Mouse (Mus musculus): ENCODE data around the gene Ttll3. TPM values are rescaled to one million over a fixed set of nuclear protein-coding genes. Genes with fewer than 3 reads are reported as not detected.

The Ttll3 gene
- polyA plus RNA-seq, 1 experiment from 2014 or later: 6.4 TPM

Small RNA genes lying within 50 kb of the gene (microRNA-seq; reads per million reads assigned to microRNA genes)
- not detected for gene Gm24387

Other genes starting within 250 kb of the Ttll3 start
- 3.8 and 6.6 TPM in 2 replicates for gene Lhfpl4, start 193.9 kb upstream of the Ttll3 start, polyA plus RNA-seq (2016; fragmentation: Nextera tagmentation; extraction: Ambion mirVana)
- 46.5 and 47.7 TPM in 2 replicates for gene Mtmr14, start 151.4 kb upstream of the Ttll3 start, polyA plus RNA-seq (2016; fragmentation: Nextera tagmentation; extraction: Ambion mirVana)
- 0.05 and 0.14 TPM in 2 replicates for gene Cpne9, start 107.0 kb upstream of the Ttll3 start, polyA plus RNA-seq (2016; fragmentation: Nextera tagmentation; extraction: Ambion mirVana)
- 28.2 and 28.9 TPM in 2 replicates for gene Brpf1, start 82.1 kb upstream of the Ttll3 start, polyA plus RNA-seq (2016; fragmentation: Nextera tagmentation; extraction: Ambion mirVana)
- gene Ogg1, start 62.3 kb upstream of the Ttll3 start, polyA plus RNA-seq (2016; fragmentation: Nextera tagmentation; extraction: Ambion mirVana): 14.1 and 14.7 TPM in 2 replicates
- gene Camk1, start 45.3 kb upstream of the Ttll3 start, polyA plus RNA-seq (2016; fragmentation: Nextera tagmentation; extraction: Ambion mirVana): 94.1 and 96.3 TPM in 2 replicates
- gene Tada3, start 11.4 kb upstream of the Ttll3 start, polyA plus RNA-seq (2016; fragmentation: Nextera tagmentation; extraction: Ambion mirVana): 52.7 and 53.4 TPM in 2 replicates
- 354 and 364 TPM in 2 replicates for gene Arpc4, start 11.1 kb upstream of the Ttll3 start, polyA plus RNA-seq (2016; fragmentation: Nextera tagmentation; extraction: Ambion mirVana)
- gene Rpusd3, start 30.1 kb downstream of the Ttll3 start, polyA plus RNA-seq (2016; fragmentation: Nextera tagmentation; extraction: Ambion mirVana): 26.0 and 28.6 TPM in 2 replicates
- not detected in 2 replicates for gene Cidec, start 46.5 kb downstream of the Ttll3 start, polyA plus RNA-seq (2016; fragmentation: Nextera tagmentation; extraction: Ambion mirVana)
- gene Jagn1, start 53.3 kb downstream of the Ttll3 start, polyA plus RNA-seq (2016; fragmentation: Nextera tagmentation; extraction: Ambion mirVana): 75.0 and 81.6 TPM in 2 replicates
- gene Il17re, start 69.2 kb downstream of the Ttll3 start, polyA plus RNA-seq (2016; fragmentation: Nextera tagmentation; extraction: Ambion mirVana): 3.4 and 3.9 TPM in 2 replicates
- 3.9 and 5.4 TPM in 2 replicates for gene Il17rc, start 82.2 kb downstream of the Ttll3 start, polyA plus RNA-seq (2016; fragmentation: Nextera tagmentation; extraction: Ambion mirVana)
- gene Creld1, start 94.0 kb downstream of the Ttll3 start, polyA plus RNA-seq (2016; fragmentation: Nextera tagmentation; extraction: Ambion mirVana): 20.1 and 23.1 TPM in 2 replicates
- 2.9 and 3.5 TPM in 2 replicates for gene Prrt3, start 112.7 kb downstream of the Ttll3 start, polyA plus RNA-seq (2016; fragmentation: Nextera tagmentation; extraction: Ambion mirVana)
- 85.4 and 90.9 TPM in 2 replicates for gene Emc3, start 142.4 kb downstream of the Ttll3 start, polyA plus RNA-seq (2016; fragmentation: Nextera tagmentation; extraction: Ambion mirVana)
- gene Fancd2, start 142.4 kb downstream of the Ttll3 start, polyA plus RNA-seq (2016; fragmentation: Nextera tagmentation; extraction: Ambion mirVana): 13.4 and 14.7 TPM in 2 replicates
- 0.13 TPM in 1 of 2 replicates, not detected in the other for gene Fancd2os, start 211.5 kb downstream of the Ttll3 start, polyA plus RNA-seq (2016; fragmentation: Nextera tagmentation; extraction: Ambion mirVana)
- 211 and 215 TPM in 2 replicates for gene Brk1, start 215.5 kb downstream of the Ttll3 start, polyA plus RNA-seq (2016; fragmentation: Nextera tagmentation; extraction: Ambion mirVana)
- 54.5 and 56.2 TPM in 2 replicates for gene Vhl, start 234.7 kb downstream of the Ttll3 start, polyA plus RNA-seq (2016; fragmentation: Nextera tagmentation; extraction: Ambion mirVana)
- gene Irak2, start 249.2 kb downstream of the Ttll3 start, polyA plus RNA-seq (2016; fragmentation: Nextera tagmentation; extraction: Ambion mirVana): 3.0 and 3.7 TPM in 2 replicates

Data from embryonic facial prominence, embryonic 12.5 days (tissue).